Mouse (Mus musculus): ENCODE data around the gene Skiv2l. TPM values are rescaled to one million over a fixed set of nuclear protein-coding genes. Genes with fewer than 3 reads are reported as not detected.
"Not testable (repeated sequence)": the region's sequence is repeated elsewhere in the genome, so short reads cannot be mapped to it uniquely, and the experiment has no call there.

The Skiv2l gene
- polyA plus RNA-seq, 1 experiment from 2014 or later = 73.8 TPM

- H3K27me3 ChIP-seq (replicated peaks); H3K4me2 ChIP-seq; H3K36me3 ChIP-seq (replicated peaks); H3K4me3 ChIP-seq; ATAC-seq (replicated peaks); H3K4me1 ChIP-seq; H3K9me3 ChIP-seq; H3K9ac ChIP-seq; H3K27ac ChIP-seq: not testable (repeated sequence)
- 90% methylated on average over 3 of the region's 6 CpGs for WGBS
Measured at GRCm38 (mm10) chr17:34804301-34804700, 45.7 kb downstream of the Skiv2l start, which contains the start of gene Cyp21a1. Cyp21a1 (minus strand) TSS chr17:34804561.

- H3K4me1 ChIP-seq; H3K36me3 ChIP-seq (replicated peaks); H3K9me3 ChIP-seq; H3K27ac ChIP-seq; H3K9ac ChIP-seq; H3K4me3 ChIP-seq; H3K4me2 ChIP-seq; ATAC-seq (replicated peaks); H3K27me3 ChIP-seq (replicated peaks): not testable (repeated sequence)
- WGBS = 95% methylated on average over 6 of the region's 6 CpGs
Measured at GRCm38 (mm10) chr17:34803367-34803766, 46.6 kb downstream of the Skiv2l start.

GRCm38 (mm10) chr17:34802756-34803155, 47.3 kb downstream of the Skiv2l start:
- WGBS = 90% methylated on average over 9 of the region's 9 CpGs
- H3K9ac ChIP-seq; H3K9me3 ChIP-seq; H3K36me3 ChIP-seq (replicated peaks); H3K4me2 ChIP-seq; H3K4me1 ChIP-seq; H3K27me3 ChIP-seq (replicated peaks); H3K27ac ChIP-seq; H3K4me3 ChIP-seq; ATAC-seq (replicated peaks): not testable (repeated sequence)

- not testable (repeated sequence) for H3K36me3 ChIP-seq (replicated peaks); H3K27ac ChIP-seq; H3K4me1 ChIP-seq; H3K4me3 ChIP-seq; ATAC-seq (replicated peaks); H3K27me3 ChIP-seq (replicated peaks); H3K9ac ChIP-seq; H3K9me3 ChIP-seq; H3K4me2 ChIP-seq
- 93% methylated on average over 16 of the region's 16 CpGs for WGBS
Measured at GRCm38 (mm10) chr17:34800781-34801305, 49.2 kb downstream of the Skiv2l start.

GRCm38 (mm10) chr17:34799531-34799925, 50.5 kb downstream of the Skiv2l start:
- Histone ChIP-seq H3K9ac (no peak overlapping the region), H3K4me3 (no peak overlapping the region), H3K4me1 (no peaks in the 10 kb centered on the region), H3K4me2 (no peak overlapping the region), H3K36me3 (replicated peaks) (no peaks in the 10 kb centered on the region), H3K27me3 (replicated peaks) (no peaks in the 10 kb centered on the region), H3K9me3 (no peaks in the 10 kb centered on the region), H3K27ac (no peak overlapping the region)
- no peak for ATAC-seq (replicated peaks)
- 94% methylated on average over 4 of the region's 4 CpGs for WGBS

- no peaks in the 10 kb centered on the region for H3K36me3 ChIP-seq (replicated peaks)
- ATAC-seq (replicated peaks) = no peak
- H3K4me3 ChIP-seq = no peak overlapping the region
- H3K9me3 ChIP-seq = no peaks in the 10 kb centered on the region
- H3K4me2 ChIP-seq = no peak overlapping the region
- H3K27me3 ChIP-seq (replicated peaks) = no peaks in the 10 kb centered on the region
- 91% methylated on average over 15 of the region's 17 CpGs for WGBS
- no peaks in the 10 kb centered on the region for H3K4me1 ChIP-seq
- H3K27ac ChIP-seq = no peak overlapping the region
- no peak overlapping the region for H3K9ac ChIP-seq
Measured at GRCm38 (mm10) chr17:34798866-34799530, 51.0 kb downstream of the Skiv2l start.

GRCm38 (mm10) chr17:34798071-34798470, 51.9 kb downstream of the Skiv2l start:
- not testable (repeated sequence) for H3K27ac ChIP-seq; H3K4me2 ChIP-seq; H3K36me3 ChIP-seq (replicated peaks); H3K4me1 ChIP-seq; H3K9me3 ChIP-seq; ATAC-seq (replicated peaks); H3K4me3 ChIP-seq; H3K9ac ChIP-seq; H3K27me3 ChIP-seq (replicated peaks)
- WGBS = 92% methylated on average over 7 of the region's 7 CpGs

GRCm38 (mm10) chr17:34797211-34797995, 52.6 kb downstream of the Skiv2l start:
- H3K27me3 ChIP-seq (replicated peaks); H3K4me1 ChIP-seq; H3K9ac ChIP-seq; H3K9me3 ChIP-seq; H3K27ac ChIP-seq; H3K4me2 ChIP-seq; ATAC-seq (replicated peaks); H3K36me3 ChIP-seq (replicated peaks); H3K4me3 ChIP-seq: not testable (repeated sequence)
- WGBS = 90% methylated on average over 10 of the region's 10 CpGs

- no peak overlapping the region for H3K9ac ChIP-seq
- WGBS = 90% methylated on average over 8 of the region's 8 CpGs
- no peak for ATAC-seq (replicated peaks)
- H3K27me3 ChIP-seq (replicated peaks) = no peaks in the 10 kb centered on the region
- no peaks in the 10 kb centered on the region for H3K4me1 ChIP-seq
- no peak overlapping the region for H3K4me2 ChIP-seq
- no peaks in the 10 kb centered on the region for H3K9me3 ChIP-seq
- no peak overlapping the region for H3K27ac ChIP-seq
- H3K36me3 ChIP-seq (replicated peaks) = no peaks in the 10 kb centered on the region
- H3K4me3 ChIP-seq = no peak overlapping the region
Measured at GRCm38 (mm10) chr17:34796311-34797140, 53.5 kb downstream of the Skiv2l start.

- H3K9me3 ChIP-seq = no peaks in the 10 kb centered on the region
- H3K4me3 ChIP-seq = no peak overlapping the region
- H3K27ac ChIP-seq = no peak overlapping the region
- 67% methylated on average over 9 of the region's 9 CpGs for WGBS
- no peak for ATAC-seq (replicated peaks)
- H3K4me2 ChIP-seq = no peak overlapping the region
- no peak overlapping the region for H3K9ac ChIP-seq
- no peaks in the 10 kb centered on the region for H3K27me3 ChIP-seq (replicated peaks)
- no peaks in the 10 kb centered on the region for H3K4me1 ChIP-seq
- no peaks in the 10 kb centered on the region for H3K36me3 ChIP-seq (replicated peaks)
Measured at GRCm38 (mm10) chr17:34795633-34796032, 54.4 kb downstream of the Skiv2l start.

GRCm38 (mm10) chr17:34795016-34795415, 55.0 kb downstream of the Skiv2l start:
- ATAC-seq (replicated peaks) = no peak
- 88% methylated on average over 10 of the region's 10 CpGs for WGBS
- H3K4me1 ChIP-seq = no peaks in the 10 kb centered on the region

More at GRCm38 (mm10) chr17:34795016-34795415, 55.0 kb downstream of the Skiv2l start:
- Histone ChIP-seq H3K9ac (no peak overlapping the region), H3K27me3 (replicated peaks) (no peaks in the 10 kb centered on the region), H3K36me3 (replicated peaks) (no peaks in the 10 kb centered on the region), H3K9me3 (no peaks in the 10 kb centered on the region), H3K4me3 (no peak overlapping the region), H3K4me2 (no peak overlapping the region), H3K27ac (no peak overlapping the region)

Data from midbrain, embryonic 15.5 days (tissue).